Mouse (Mus musculus) gastrocnemius, adult 18-20 months (tissue): ENCODE measurements at regions not wholly inside any gene's neighbourhood (a gene's known extent, or its start where the extent isn't known, plus 50 kb on each side); places are given as distances from the start of the nearest gene placed in this dataset.

Experiments used
- DNase-seq: peaks from one replicate; pipeline ENCODE4 v3.0.0; 2021; ENCODE audit warnings: low spot score

DNA sequence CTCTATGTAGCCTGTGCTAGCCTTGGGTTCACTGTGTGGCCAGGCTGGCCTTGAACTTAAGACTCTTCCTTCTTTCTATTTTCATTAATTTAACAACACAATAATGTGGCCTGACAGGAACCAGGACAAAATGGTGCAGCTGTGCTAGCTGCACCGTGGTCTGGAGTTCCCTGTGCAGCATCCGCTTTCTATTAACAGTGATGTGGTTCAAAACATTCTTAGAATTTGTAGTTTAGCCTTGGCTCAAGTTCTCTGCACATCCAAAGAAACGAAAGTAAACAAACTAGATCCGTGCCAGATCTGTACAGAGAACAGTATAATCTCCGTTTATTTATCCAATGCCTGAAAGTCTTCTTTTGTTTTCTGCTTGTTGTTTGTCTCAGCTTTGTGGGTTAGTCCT is 88.5 kb downstream of the Irx1 start:
- DNase-seq: no peak

DNA sequence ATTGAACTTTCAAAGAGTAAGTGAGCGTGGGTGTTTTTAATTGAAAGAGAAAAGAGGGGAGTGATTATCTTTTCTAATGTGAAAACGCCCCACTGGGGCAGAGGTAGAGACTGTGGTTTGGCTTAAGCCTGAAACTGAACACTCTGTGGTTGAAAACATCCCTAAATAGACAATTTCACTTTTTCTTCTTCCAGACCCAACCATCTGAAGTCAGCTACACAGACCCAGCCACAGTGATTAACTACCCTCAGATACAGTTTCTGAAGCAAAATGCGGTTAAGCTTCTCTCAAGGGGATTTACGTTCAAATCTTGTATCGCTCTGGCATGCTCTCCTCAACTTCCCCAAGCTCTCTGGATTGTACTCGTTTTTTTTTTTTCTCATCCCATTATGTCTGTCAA is 94.8 kb downstream of the Irx1 start:
- DNase-seq: no peak

DNA sequence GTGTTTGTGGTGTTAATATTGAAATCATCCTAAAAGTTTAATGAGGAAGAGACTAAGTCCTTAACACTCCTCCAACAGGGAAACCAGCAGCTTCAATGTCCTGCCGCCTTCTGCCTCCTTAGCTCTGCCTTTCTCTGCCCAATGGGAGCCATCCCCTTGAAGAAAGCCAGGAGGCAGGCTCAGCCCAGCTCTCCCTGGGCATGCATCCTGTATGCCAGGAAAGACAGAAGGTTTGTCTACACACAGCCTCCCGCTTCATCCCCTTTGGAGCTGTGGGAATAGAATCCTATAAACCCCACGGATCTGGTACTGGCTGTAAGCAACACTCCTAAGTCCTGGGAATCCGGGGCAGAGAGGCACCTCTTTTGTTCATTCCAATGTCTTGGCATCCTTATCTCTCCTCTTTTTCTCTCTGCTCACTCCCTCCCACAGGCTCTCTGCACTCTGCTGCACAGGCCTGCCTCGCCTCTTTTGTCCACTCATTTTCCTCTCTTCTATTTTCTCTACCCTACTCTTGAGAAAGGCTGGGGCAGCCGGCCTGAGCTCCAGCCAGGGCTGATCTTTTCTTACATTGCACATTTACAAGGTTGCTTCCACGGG is 110.0 kb downstream of the Irx1 start:
- no peak for DNase-seq

DNA sequence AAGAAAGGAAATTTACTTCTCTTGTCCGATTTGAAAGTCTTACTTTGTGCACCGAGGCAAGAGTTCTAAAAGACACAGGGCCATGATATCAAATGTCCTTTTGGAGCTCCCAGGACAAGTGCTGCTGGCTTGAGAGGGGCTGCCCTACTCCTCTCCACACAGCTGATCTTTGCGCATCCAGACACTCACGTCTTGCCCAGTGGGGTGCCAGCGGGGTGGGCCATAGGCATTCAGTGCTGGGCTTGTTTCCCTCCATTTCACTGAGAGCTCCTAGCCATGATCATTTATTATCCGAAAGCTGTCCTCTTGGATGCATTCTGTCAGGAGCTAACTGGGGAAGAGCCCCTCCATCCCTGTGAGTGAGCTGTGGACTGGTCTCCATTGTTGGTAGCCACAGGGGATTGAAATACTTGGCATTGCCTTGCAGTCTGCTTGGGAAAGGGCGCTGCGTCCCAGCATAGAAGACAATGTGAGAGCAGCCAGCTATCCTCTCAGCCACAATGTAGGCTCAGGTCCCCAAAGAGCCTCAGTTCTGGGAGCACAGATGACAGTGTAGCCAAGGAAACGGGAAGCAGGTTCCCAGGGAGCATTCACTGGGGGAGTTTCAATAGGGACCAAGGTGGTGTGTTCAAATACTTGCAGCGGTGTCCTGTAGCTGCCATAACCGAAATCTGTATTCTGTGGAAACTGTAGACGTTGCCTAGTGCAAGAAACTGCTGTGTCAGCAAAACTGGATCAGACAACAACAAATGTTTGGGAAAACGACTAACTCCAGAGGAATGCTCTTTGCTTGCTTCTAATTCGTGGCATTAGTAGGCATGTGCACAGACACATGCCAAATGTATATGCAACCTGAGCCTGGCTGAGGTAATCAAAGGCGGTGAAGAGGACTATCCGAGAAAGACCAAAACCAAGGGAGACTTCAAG is 159.2 kb downstream of the Irx1 start:
- no peak for DNase-seq

DNA sequence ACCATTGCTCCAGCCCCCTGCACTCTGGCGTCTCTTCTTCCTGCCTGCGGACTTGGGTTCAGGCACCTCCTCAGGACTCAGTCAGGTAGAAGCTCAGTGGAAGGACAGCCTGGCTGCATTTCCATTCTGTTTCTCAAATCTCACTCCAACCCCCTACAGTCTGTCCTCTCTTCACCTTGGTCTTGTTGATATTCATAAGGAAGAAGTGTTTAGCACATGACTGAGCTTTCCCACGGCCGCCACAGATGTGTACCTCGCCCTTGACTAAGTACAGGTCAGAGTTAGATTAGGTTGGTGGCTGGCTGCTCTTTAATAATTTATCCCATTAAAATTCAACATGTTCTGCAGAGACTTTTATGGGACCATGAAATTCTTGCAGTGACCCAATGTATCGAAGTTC is 165.2 kb downstream of the Irx1 start:
- DNase-seq: no peak

DNA sequence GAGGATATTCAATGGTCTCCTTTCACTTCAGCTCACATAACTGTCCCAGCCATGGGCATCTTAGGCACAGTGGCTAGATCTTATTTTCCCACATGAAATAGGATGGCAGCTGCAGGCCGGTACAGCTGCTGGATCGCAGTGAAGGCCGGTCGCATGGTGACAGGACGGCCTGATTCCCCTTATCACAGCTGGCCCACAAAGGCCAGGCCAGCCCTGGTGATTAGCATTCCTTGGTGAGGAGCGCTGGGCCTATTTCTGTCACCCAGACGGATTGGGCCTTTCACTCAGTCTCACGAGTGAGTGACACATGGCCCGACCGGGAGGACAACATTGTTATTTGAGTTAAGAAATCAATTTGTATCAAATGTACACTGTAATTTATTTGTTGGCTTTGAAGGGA is 178.8 kb downstream of the Irx1 start:
- no peak for DNase-seq

DNA sequence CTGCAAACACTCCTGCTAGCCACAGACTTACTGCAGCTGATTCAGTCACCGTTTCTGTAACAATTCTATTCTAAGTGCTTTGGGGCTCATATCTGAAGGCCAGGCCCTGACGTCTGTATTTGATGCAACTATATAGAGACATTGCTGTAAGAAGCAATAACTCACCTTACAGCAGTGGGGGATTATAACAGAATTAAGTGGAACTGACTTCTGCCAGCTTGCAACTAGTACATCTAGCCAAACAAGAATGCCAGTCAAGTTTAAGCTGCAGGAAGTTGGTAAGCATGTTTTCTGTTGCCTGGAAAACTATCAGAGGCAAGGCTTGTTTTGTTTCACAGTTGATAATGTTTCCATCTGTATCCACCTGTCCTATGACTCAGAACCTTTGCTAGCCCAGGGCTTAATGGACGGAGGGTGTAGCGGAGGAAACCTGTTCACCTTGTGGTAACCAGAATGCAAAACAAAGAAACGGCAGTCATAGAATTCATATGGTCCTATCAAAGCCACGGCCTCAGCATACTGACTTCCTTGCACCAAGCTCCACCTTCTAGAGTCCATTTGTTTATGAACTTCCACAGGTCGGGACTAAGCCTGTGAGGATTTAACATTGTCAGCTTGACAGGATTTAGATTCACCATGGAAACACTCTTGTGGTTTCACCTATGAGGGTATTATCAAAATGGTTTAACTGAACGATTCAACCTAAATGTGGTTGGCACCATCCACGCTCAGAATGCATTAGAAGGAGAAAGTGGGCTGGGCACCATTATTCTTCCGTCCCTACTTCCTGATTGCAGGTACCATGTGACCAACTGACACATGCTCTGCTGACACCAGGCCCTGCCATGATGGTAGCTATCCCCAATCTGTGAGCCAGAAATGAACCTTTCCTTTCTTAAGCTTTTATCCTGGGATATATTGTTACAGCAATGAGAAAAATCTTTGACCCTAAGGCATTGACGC is 216.2 kb downstream of the Irx1 start:
- no peak for DNase-seq

DNA sequence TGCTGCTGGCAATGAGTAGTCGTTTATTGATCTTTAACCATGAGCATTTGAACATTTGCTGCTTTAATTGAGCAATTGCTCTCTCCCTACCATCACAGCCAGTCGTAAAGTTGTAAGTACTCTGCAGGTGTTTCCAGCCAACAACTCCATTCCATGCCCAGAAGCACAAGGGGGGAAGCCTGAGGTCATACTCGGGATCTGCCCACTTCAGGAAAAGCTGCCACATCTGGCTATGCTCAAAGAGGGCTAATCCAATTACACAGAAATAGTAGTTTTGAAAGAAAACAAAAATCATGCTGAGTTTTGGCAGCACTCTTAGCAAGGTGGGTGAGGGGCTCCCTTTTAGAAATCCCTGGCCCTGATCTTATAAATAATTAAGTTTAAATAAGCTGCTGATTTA is 217.0 kb downstream of the Irx1 start:
- DNase-seq: no peak

DNA sequence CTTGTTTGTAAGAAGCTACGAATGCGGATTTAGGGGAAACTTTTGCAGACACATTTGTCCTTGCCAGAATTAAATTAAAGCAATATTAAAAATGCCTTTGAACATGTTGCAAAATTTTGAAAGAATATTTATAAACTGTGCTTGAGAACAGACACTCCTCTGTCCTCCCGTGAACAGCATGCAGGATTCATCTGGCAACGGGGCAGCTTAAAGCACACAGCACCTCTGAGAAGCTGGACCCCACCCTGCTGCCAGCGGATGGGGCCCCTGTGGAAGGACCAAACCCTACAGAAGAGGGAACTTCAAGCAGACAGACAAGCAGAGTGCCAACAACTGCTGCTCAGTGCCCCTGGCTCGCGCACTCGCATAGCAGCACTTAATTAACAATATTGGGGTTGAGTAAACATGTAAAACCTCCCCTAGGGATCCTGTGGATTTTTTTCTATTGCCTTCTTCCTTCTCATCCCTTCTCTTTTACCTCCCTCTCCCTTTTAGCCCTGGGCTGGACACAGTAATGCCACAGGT is 226.6 kb downstream of the Irx1 start:
- DNase-seq: no peak

DNA sequence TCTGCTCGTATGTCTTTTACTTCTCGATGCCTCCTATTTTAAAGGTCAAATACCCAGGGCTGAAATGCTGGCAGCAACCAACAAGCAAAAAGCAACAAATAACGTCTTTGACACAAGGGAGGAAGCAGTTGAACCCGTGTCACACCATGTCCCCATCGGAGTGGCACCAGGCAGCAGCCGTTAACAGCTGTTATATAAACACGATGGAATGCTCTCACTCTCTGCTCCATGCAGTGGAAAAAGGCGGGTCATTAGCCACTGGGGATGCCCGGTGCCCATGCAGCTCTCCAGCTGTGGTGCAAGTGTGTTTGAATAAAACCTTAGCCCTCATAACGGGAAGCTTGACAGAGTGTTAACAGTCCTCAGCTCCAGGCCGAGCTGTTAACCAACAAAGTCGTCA is 229.3 kb downstream of the Irx1 start:
- no peak for DNase-seq

DNA sequence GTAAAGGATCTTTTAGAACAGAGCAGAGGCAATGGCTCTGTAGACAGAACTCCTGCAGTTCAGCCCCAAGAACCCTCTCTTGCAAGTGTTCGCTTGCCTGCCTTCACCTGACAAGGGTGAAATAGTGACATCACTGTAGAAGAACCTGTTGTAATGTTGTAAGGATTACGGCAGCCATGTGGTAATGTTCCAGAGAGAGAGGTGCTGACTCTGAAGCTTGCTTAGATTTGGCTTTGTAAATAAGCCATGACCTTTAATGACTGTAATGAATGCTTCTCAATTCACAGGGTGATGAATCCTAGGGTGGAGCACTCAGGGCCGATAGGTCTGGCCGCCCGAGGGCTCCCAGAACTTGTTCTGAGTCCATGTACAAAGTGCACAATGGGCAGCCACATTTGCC is 230.2 kb downstream of the Irx1 start:
- DNase-seq: no peak

DNA sequence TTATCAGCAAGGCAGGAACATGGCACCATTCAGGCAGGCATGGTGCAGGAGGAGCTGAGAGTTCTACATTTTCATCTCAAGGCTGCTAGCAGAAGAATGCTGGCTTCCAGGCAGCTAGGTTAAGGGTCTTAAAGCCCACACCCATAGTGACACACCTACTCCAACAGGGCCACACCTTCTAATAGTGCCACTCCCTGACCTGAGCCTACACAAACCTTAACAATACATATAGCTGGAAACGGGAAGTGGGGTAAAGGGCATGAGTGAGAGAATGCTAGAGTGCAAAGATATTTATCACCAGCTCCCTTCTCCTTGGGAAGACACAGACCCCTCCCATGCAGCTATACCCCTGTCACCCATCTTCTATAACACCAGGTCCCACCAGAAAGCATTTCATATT is 230.6 kb downstream of the Irx1 start:
- DNase-seq: no peak

DNA sequence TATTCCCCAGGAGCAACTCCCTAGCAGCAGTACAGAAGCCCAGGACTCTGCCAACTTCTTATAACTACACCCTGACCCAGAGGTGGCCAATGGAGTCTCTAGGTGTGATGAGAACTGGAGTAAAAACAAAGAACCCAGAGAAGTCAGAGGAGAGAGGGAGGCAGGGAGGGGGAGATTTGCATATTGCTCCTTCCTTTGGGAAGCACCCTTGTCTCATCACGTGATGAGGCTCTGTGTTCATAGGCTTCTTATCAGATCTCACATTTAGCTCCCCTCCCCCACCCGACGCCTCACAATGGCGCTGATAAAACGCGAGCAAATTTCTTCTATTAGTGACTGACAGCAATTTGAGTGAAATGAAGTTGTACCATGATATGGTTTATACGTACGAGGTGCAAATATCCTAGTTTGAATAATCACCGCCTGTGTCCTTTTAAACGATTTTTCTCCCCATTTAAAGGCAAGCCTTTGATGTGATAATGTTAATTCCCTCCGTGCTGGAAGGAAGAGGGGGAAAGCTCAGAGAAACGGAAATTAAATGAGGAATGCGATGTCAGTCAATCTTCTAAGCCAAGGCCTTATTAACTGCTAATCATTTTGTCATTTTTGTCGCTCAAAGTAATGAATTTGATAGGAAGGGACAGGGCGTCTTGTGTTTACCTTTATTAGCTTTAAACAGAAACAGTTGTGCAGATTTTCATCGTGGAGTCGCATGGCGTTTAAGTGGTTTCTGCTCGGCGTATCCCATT is 273.3 kb downstream of the Irx1 start:
- no peak for DNase-seq

DNA sequence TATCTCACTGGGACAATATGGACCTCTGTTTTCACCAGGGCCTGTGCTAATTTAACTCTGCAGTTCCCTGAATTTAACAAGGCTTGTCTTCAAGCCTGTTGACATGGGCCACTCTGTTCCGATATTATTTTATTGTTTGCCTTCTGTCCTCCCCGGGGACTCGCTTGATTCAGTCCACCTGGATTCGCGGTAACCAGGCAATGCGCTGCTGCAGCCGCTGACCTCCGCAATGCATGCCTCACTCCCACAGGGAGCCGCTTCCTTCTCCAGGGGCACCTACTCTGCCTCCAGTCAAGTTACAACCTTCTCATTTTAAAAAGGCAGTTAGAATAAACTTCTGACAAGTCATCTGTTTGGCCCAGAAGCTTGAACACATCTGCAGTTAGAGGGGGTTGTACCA is 274.3 kb downstream of the Irx1 start:
- no peak for DNase-seq

DNA sequence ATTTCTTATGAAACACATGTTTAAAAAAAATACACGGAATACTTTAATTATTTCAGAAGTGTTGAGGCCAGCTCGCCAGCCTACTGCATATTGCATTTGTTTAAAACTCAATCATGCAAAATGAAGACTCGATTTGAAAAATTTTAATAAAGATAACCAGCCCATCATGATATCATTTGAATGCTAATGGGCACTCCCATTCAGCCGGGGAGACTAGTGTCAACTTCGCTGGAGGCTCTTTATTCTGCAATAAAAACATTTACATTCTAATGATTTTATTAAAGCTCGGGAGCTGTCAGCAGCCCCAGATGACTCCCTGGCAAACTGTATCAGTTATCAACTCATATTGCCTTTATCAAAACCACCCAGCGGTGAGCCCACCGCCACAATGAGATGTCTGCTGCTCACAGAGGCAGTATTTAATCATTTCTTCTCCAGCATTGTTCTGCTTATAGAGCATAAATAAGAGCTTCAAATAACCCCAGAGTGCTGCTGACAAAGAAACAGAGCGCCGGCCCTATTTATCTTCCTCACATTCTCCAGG is 287.4 kb downstream of the Irx1 start:
- no peak for DNase-seq

DNA sequence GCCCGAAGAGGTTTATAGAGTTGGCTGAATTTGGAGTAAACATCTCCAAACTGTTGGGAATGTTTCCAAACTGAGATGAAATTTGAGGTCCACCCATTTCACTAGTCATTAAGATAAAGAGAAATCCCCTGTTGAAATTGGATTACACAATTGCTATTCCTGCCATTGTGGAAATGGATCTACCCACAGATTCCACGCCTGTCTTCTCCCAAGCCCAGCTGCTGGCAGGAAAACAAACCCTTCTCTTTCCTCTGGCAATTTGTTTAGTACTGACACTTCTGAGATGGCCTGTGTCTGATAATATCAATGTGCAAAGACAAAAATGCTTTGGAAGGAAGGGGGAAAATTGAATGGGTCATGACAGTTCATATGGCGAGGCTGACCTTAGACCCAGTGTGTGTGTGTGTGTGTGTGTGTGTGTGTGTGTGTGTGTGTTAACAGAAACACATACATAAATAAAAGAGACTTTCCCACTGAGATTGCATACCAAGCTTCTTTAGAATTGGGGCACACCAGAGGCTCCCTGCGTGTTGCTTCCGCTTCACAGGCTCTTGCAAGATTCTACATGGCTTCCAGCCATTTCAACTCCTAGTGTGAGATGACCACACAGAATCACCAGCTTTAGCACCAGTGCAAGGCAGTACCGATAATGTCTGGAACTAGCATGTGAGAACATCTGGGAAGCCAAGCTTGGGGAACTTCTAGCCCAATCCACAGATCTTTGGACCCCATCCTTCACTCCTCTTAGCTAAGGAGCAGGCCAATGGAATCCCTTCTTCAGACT is 293.4 kb downstream of the Irx1 start:
- peak; percentile 50 for DNase-seq

DNA sequence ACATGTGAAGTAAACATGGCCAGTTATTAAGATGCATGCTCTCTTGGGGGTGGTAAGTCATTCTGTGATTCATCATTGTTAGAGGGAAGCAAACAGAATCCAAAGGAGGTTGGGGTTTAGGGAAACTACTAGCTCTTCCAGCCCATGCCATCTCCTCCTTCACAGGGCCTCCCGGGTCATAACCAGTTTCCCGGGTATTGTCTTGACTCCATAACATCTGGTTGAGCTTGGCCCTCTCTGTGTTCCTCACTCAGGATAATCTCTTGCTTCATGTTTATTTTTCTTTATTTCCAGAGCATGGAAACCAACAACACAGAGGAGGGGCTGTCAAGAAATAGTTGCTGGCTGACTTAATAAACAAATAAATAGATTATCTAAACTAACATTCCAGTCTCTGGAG is 295.3 kb downstream of the Irx1 start:
- no peak for DNase-seq

DNA sequence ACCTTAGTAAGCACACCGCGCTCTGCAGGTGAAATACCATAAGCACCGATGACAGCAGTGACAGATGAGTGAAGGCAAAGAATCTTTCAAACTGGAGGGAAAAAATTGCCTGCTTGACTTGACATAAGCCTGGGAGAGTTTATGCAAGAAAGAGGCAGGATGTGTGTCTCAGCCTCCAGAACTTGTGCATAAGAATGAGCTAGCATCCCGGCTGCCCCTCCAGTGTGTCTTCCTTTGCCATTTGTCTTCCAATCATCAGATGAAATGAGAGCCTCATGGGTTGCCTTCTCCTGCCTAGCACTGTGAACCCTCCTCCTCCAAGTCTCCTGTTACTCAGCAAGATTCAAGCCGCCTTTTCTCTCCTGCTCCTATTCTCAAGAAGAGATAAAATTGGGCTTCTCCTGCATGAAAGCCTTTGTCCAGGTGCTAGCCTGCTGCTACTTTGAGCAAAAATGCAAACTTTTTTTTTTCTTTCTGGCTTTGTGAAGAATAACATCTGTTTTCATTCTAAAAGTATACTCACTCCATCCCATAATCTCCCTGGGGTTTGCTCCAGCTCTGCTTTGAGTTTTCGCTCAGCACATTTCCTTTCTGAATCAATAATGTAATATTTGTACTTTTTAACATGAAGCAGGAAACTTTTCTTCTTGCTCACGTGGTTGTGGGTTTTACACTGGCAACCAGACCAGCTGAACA is 298.2 kb downstream of the Irx1 start:
- no peak for DNase-seq

DNA sequence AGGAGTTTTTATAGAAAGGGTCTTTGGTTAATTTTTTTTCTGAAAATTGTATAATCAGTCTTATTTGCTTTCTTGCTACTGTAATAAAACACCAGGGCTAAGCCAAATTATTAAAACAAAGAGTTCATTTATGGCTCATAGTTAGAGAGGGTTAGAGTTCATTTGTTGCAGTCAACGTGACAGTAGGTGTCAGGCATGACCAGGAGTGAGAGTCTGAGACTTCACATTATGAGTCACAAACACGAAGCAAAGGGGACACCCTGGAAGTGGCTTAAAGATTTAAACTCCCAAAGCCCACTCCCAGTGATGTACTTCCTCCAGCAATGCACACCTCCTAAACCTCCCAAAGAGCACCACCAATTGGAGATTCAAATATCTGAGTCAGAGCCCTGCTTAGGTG is 305.6 kb downstream of the Irx1 start:
- no peak for DNase-seq
